Mouse (Mus musculus) hematopoietic stem cell, adult 5-6 weeks (primary cell): ENCODE measurements around the gene Tbk1. TPM values are rescaled to one million over a fixed set of nuclear protein-coding genes. Genes with fewer than 3 reads are reported as not detected.
A peak's percentile ranks its signal among the peaks of the same experiment; 100 is the strongest.

ENCODE experiments used
- ATAC-seq, 2 experiments: fragments of 125-278 bp in 1 of 2; replicated peaks in 1 of 2; 2 replicates each; pipeline ENCODE4 v1.8.0; 2016 to 2017; ENCODE audit warnings: inconsistent platforms in 2 of 2, mild to moderate bottlenecking in 2 of 2, moderate number of reproducible peaks in 2 of 2, low read depth in 1 of 2, moderate TSS enrichment in 1 of 2; ENCODE audit not compliant: low FRiP score in 2 of 2, poor library complexity in 2 of 2, severe bottlenecking in 2 of 2, insufficient read depth in 1 of 2, low TSS enrichment in 1 of 2
- total RNA-seq: library from RNA; stranded (forward); fragments of 172-1452, 232-1000 nt; gene quantifications from 2 replicates; pipeline ENCODE4 v1.2.3, GENCODE M21; 2017

Tbk1 gene
- total RNA-seq, 1 experiment from 2014 or later = 104 TPM

- no peak for ATAC-seq
Observed at GRCm38 (mm10) chr10:121604632-121605344, 18.2 kb upstream of the Tbk1 start.

- ATAC-seq = no peak
Observed at GRCm38 (mm10) chr10:121603556-121603955, 17.0 kb upstream of the Tbk1 start.

GRCm38 (mm10) chr10:121601272-121601671 lies 14.7 kb upstream of the Tbk1 start:
- no peak for ATAC-seq

- ATAC-seq = peak; percentile 75 to 96
Observed at GRCm38 (mm10) chr10:121596580-121596979, 10.0 kb upstream of the Tbk1 start.

- ATAC-seq = peak; percentile 65 to 82
Observed at GRCm38 (mm10) chr10:121591106-121591505, 4.5 kb upstream of the Tbk1 start.

- no peak for ATAC-seq
Observed at GRCm38 (mm10) chr10:121587371-121587840, 819 bp upstream of the Tbk1 start.

GRCm38 (mm10) chr10:121585791-121586642 lies 570 bp downstream of the Tbk1 start:
- ATAC-seq = no peak

- no peak for ATAC-seq
Observed at GRCm38 (mm10) chr10:121585056-121585790, 1.4 kb downstream of the Tbk1 start.

GRCm38 (mm10) chr10:121584033-121584432 lies 2.6 kb downstream of the Tbk1 start:
- no peak for ATAC-seq

GRCm38 (mm10) chr10:121583016-121583415 lies 3.6 kb downstream of the Tbk1 start:
- ATAC-seq = peak; percentile 70 to 72

GRCm38 (mm10) chr10:121582287-121582686 lies 4.3 kb downstream of the Tbk1 start:
- ATAC-seq = no peak

GRCm38 (mm10) chr10:121581405-121581804 lies 5.2 kb downstream of the Tbk1 start:
- no peak for ATAC-seq

GRCm38 (mm10) chr10:121580381-121580780 lies 6.2 kb downstream of the Tbk1 start:
- ATAC-seq = no peak

- no peak for ATAC-seq
Observed at GRCm38 (mm10) chr10:121576372-121576771, 10.2 kb downstream of the Tbk1 start.

GRCm38 (mm10) chr10:121571511-121572147 lies 15.0 kb downstream of the Tbk1 start:
- ATAC-seq = no peak

GRCm38 (mm10) chr10:121571031-121571430 lies 15.6 kb downstream of the Tbk1 start:
- ATAC-seq = no peak

- no peak for ATAC-seq
Observed at GRCm38 (mm10) chr10:121569796-121570195, 16.8 kb downstream of the Tbk1 start.
